Mouse (Mus musculus): ENCODE results near the gene Lrrc14b.

Gene Lrrc14b

GRCm38 (mm10) chr13:74363859-74364235 lies at the start of gene Lrrc14b:
Gene Lrrc14b (minus strand): TSS chr13:74364005.
- DNase-seq (ENCODE audit: low spot score) = peak; percentile 14

- no peak for DNase-seq (ENCODE audit: low spot score)
Measured at GRCm38 (mm10) chr13:74399298-74399839, 35.6 kb upstream of the Lrrc14b start, which contains the start of gene Ftl1-ps1. Gene Ftl1-ps1 (plus strand): TSS chr13:74399694.

GRCm38 (mm10) chr13:74391156-74391555 lies 27.4 kb upstream of the Lrrc14b start:
- DNase-seq (ENCODE audit: low spot score) = no peak

GRCm38 (mm10) chr13:74390371-74390990 lies 26.7 kb upstream of the Lrrc14b start, which contains the start of gene Zfp72:
Gene Zfp72 (minus strand): TSS chr13:74390836.
- peak; percentile 43 for DNase-seq (ENCODE audit: low spot score)

GRCm38 (mm10) chr13:74389730-74390129 lies 25.9 kb upstream of the Lrrc14b start:
- no peak for DNase-seq (ENCODE audit: low spot score)

- no peak for DNase-seq (ENCODE audit: low spot score)
Measured at GRCm38 (mm10) chr13:74382289-74382688, 18.5 kb upstream of the Lrrc14b start.

- DNase-seq (ENCODE audit: low spot score) = no peak
Measured at GRCm38 (mm10) chr13:74381533-74382276, 17.9 kb upstream of the Lrrc14b start.

- DNase-seq (ENCODE audit: low spot score) = no peak
Measured at GRCm38 (mm10) chr13:74363176-74363858, 488 bp downstream of the Lrrc14b start.

GRCm38 (mm10) chr13:74362218-74362617 lies 1.6 kb downstream of the Lrrc14b start:
- DNase-seq (ENCODE audit: low spot score) = no peak

- DNase-seq (ENCODE audit: low spot score) = no peak
Measured at GRCm38 (mm10) chr13:74356491-74356890, 7.3 kb downstream of the Lrrc14b start.

GRCm38 (mm10) chr13:74350435-74350906 lies 13.3 kb downstream of the Lrrc14b start:
- DNase-seq (ENCODE audit: low spot score) = no peak

GRCm38 (mm10) chr13:74349566-74350434 lies 14.0 kb downstream of the Lrrc14b start, which contains the start of the genes Sdha and Ccdc127:
Gene Sdha (minus strand): TSS chr13:74350280.
Gene Ccdc127 (plus strand): TSS chr13:74350309.
- DNase-seq (ENCODE audit: low spot score) = peak; percentile 92

GRCm38 (mm10) chr13:74341036-74341435 lies 22.8 kb downstream of the Lrrc14b start:
- DNase-seq (ENCODE audit: low spot score) = no peak

- no peak for DNase-seq (ENCODE audit: low spot score)
Measured at GRCm38 (mm10) chr13:74329321-74329720, 34.5 kb downstream of the Lrrc14b start.

- DNase-seq (ENCODE audit: low spot score) = peak; percentile 96
Measured at GRCm38 (mm10) chr13:74317170-74317849, 46.5 kb downstream of the Lrrc14b start, which contains the start of gene Pdcd6. Gene Pdcd6 (minus strand): TSS chr13:74317580.

GRCm38 (mm10) chr13:74316789-74317169 lies 47.0 kb downstream of the Lrrc14b start:
- no peak for DNase-seq (ENCODE audit: low spot score)

- no peak for DNase-seq (ENCODE audit: low spot score)
Measured at GRCm38 (mm10) chr13:74316386-74316785, 47.4 kb downstream of the Lrrc14b start.

- no peak for DNase-seq (ENCODE audit: low spot score)
Measured at GRCm38 (mm10) chr13:74314616-74315015, 49.2 kb downstream of the Lrrc14b start.
